Mouse (Mus musculus): ENCODE measurements around the gene Unk.

GRCm38 (mm10) chr11:116028177-116028865 lies 1.8 kb upstream of the Unk start:
- TF ChIP-seq CTCF (conservative IDR thresholded peaks at IDR 0.05; ENCODE audit: low read length), result no peak
- no peak for TF ChIP-seq NANOG (IDR thresholded peaks at IDR 0.05; ENCODE audit: borderline replicate concordance, low read length)
- TF ChIP-seq POU5F1 (IDR thresholded peaks at IDR 0.05; ENCODE audit: borderline replicate concordance, low read length), result no peak

Data from E14TG2a.4 (cell line).